Mouse (Mus musculus) liver, adult 2 months (tissue): ENCODE data around the gene Gm37240.

Source experiments
- CTCF ChIP-seq: fragments of 200-500 bp; IDR thresholded peaks from 2 replicates; pipeline ENCODE4 v1.5.1; 2011; ENCODE audit warnings: low read depth, low read length, control low read depth
- POLR2A ChIP-seq: fragments of 200-500 bp; IDR thresholded peaks from 2 replicates; pipeline ENCODE4 v1.6.1; 2011; ENCODE audit warnings: low read length, control low read depth; ENCODE audit not compliant: insufficient read depth; ENCODE audit errors: extremely low read depth

DNA sequence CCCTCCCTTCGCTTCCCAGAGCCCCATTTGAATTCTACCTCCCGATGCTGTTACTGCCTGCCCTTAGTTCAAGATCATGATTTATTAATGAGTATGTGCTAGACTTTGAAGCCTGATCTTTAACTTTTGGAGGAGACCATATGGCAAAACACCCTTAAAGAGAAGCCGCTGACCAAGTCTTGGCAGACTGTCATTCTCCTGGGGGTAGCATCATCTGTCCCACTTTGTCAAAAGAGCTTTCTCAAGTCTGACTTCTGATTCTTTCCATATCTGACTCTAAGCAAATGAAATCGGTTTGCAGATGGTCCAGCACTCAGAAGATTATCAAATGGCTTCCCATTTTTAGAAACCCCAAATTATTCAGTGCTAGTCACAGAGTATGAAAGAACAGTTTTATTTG is 97.6 kb downstream of the Gm37240 start:
- TF ChIP-seq CTCF, result no peak
- no peak for TF ChIP-seq POLR2A
